Mouse (Mus musculus) thymus, postnatal 4 days (tissue): ENCODE measurements around the gene Gm21992.

Experiments
- DNase-seq: peaks from one replicate; pipeline ENCODE4 v3.0.0; 2021

The Gm21992 gene

GRCm38 (mm10) chr19:4711098-4711600, 100.3 kb downstream of the Gm21992 start, which contains the start of gene Sptbn2:
Gene Sptbn2, plus strand, starts transcription at chr19:4711167.
- no peak for DNase-seq

- no peak for DNase-seq
These were observed 102.6 kb downstream of the Gm21992 start for GRCm38 (mm10) chr19:4708765-4709164.

- no peak for DNase-seq
These were observed 110.2 kb downstream of the Gm21992 start for GRCm38 (mm10) chr19:4701221-4701620.

DNA sequence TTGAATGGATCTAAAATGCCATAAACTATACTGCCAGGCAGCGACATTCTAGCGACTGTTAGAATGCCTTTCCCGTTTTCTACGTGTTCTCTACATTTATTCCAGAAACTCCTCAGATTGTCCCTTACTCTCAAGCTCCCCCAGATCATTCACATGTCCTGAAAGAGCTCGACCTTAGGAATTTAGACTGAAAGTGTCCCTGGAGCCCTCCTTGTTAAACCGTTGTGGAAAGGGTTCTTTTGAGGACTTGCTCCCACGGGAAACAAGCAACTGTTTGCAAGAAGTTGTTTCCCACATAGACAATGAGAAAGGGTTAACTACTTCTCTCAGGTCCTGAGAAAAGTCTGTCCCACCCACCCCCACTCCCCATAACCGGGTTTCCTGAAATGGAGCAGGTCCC, 110.8 kb downstream of the Gm21992 start:
- no peak for DNase-seq

GRCm38 (mm10) chr19:4699821-4700220, 111.6 kb downstream of the Gm21992 start:
- no peak for DNase-seq

- DNase-seq: no peak
These were observed 112.6 kb downstream of the Gm21992 start for GRCm38 (mm10) chr19:4698856-4699255.

DNA sequence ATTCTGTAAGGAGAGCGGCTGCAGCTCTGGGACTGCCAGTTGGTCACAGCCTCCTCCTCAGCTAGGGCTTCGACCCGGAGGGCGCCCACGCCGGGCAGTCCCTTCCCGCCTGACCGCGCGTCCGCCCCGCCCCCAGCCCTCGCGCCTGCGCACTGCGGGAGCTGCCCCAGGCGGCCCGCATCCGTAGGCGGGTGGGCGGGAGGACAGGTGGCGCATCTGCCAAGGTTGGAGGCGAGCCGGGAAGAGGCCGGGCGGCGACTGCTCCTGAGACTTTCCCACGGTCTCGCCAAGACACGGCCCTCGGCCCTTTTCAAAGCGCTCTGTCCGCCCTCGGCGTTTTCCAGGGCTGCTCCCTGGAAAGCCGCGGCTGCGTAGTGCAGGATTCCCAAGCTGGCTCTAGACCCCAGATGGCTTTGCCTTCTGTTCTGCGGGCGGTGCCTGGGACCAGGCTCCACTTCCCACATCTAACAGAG, 113.2 kb downstream of the Gm21992 start, which contains the start of gene Gm960:
Gm960 (minus strand) TSS at position 464 of the 473 bp plus-strand sequence.
- DNase-seq: peak; percentile 60

DNA sequence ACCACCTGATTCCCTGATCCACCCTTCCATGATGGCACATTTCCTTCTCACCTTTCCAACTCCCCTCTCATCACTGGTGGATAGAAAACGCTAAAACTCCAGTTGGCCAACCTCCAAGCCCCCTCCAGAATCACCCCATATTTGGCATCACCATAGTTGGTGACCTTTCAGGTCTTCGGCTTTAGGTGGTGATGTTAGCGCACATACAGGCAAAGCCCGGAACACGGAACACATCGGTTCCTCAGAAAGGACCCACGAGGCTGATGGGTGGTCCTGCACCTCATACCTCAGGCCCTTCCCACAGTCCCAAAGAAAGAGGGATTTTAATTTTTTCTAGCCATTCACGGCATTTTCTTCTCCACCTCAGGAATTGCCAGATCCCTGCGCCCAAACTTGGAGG, 113.7 kb downstream of the Gm21992 start:
- DNase-seq: no peak

- DNase-seq: no peak
These were observed 114.3 kb downstream of the Gm21992 start for GRCm38 (mm10) chr19:4697121-4697520.

GRCm38 (mm10) chr19:4694346-4694745, 117.1 kb downstream of the Gm21992 start:
- no peak for DNase-seq
